Mouse (Mus musculus) ovary, postnatal 10 days (tissue): ENCODE data around the gene Sult4a1.

Source experiments
- DNase-seq: peaks from one replicate; pipeline ENCODE4 v3.0.0; 2022; ENCODE audit warnings: low spot score

Sult4a1 gene

DNA sequence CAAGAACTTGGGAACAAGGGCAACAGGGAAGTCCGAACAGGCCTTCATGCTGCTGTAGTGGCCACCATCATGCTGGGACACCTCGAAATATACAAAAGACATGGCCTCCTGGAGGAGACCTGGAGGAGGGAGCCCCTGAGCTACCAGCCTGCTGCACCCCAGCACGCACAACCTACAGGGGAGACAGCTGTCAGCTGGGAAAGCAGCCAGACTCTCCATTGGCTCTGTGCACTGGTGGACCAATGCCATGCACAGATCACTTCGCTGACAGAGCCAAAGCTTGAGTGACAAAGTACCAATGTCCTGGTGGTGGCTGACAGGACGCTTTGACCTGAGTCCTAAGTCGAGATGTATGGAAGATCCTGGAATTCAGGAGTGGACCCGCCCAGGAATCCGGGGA is 9.5 kb downstream of the Sult4a1 start:
- DNase-seq = no peak

DNA sequence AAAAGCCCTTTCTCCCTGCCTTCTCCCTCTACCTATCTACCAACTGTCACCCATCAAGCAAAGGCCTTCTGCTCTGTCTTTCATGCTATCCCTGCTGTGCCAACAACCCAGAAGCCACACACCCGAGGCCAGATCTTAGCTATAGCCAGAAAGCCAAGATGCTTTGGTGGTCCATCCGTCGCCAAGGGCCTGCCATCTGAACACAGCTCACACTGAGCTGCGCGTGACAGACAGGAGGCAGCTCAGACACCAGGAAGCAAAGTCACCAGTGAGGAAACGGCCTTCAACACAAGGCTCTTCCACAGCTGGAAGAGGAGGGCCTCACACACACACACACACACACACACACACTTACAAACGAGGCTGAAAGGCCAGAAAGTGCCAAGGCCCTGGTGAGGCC is 10.6 kb downstream of the Sult4a1 start:
- no peak for DNase-seq

DNA sequence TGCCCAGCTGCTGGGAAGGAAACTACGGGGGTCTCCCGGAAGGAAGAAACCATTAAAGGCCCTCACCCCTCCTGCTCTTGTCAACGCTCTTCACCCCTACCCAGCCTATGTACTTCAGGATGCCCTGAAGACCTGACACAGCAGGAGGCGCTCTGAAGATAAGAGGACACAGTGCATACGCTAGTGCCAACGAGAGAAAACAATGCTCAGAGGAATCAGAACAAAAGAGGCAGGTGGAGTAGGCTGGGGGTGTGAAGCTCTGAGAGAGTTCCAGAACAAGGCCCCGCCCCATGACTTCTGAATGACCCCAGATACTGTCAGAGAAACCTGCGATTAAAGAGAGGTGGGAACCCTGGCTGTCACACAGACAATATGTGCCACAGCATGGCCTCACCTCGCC is 18.8 kb downstream of the Sult4a1 start:
- DNase-seq = no peak

DNA sequence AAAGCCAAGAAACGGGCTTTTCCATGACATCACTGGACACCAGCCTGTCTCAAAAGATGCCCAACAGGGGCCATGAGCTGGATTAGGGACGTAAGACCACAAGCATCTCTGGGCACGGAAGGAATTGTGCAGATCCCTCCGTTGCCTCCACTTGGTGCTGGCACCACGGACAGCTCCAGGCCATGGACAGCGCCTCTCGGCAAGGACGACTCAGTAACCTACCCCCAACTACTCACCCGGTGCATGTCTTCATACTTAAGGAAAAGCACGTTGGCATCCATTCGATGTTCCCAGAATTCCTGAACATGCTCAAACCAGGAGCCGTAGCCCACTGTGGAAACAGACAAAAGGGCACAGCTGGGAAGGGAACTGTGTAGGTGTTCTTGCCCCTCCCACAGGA is 19.2 kb downstream of the Sult4a1 start:
- no peak for DNase-seq

DNA sequence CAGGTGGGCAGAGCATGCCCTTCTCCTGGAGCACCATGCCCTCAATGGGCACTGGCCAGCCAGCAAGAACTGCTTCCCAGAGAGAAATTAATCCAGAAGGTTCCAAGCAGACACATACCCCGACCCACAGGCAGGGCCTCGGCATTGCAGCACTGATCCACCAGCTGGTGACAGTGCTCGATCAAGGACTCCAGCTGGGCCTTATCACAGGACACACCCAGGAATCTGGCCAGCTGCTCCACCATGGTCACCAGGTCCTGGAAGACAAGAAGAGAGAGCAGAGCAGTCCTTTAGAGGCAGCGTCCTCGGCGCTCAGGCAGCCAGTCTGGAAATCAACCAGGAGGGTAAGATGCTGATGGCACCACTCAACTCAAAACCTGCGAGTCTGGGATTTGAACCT is 25.5 kb downstream of the Sult4a1 start:
- DNase-seq = no peak

DNA sequence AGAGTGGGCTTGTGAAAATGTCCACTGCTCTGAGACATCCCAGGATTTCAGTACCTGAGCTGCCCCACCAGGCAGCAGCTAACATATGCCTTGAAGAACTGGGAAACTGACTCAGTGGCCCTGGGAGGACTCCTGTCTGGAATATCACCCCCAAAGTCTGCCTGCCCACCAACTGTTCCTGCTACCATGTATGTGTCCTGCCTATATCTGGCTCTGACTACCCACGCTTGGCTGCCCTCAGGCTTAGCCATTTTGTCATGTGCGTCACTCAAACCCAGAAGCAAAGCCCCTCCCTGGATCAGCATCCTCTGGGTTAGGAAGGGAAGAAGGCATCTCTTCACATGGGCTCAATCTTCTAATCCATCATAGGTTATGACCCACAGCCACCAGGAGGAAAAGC is 26.0 kb downstream of the Sult4a1 start:
- DNase-seq = no peak

DNA sequence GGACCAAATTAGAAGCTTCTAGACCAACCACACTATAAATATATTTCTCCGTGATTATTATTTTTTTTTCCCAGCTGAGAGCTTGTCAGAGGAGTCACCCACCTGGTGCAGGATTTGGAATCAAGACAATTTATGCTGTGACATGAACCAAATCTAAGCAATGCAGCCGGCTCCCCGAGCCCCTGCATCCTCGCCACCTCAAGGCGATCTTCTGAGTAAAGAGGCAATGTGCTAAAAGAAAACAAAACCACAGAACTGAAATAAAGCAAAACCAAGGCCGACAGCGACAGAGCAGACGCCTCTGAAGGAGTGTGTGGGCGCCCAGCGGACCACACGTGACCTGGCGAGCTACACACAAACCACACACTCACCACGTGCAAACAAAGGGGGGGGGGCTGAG is 26.9 kb downstream of the Sult4a1 start:
- no peak for DNase-seq

DNA sequence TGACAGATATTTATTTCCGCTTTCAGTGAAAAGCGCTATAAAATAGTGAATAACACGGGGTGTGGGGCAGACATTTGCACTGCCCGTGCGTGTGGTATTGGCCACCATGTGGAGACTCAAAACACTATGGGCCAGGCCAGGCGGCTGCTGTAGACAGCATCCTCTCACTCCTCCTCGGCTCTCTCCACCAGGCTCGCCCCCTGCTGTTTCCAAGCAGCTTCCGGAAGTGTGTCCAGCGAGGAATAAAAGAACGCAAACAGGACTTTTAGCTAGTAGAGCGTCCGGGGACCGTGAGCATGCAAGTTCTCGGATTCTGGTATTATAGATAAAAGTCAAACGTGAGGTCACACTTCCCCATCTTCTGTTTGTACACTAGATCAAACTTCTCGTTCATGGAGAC is 28.4 kb downstream of the Sult4a1 start:
- no peak for DNase-seq

DNA sequence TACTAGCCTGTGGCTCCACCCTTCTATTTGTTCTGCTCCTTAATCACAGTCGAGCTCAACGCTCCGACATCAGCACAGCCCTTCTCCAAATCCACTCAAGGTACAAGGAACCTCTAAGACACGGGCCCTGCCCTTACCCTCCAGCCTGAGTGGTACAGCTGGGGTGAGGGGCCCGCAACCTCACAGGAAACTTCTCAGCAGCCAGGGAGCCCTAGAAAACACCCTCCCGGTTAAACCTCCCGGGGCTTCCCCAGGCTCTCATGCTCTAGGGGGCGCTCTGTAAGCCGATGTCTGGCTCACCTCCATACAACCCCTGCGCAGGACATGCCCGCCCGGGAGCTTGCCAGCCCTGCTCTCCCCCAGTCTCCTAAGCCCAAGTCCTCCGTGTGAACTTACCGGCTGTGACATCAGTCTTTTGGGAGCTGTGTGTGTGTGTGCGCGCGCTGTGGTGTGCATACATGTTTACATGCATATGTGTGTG is 30.8 kb downstream of the Sult4a1 start:
- DNase-seq = no peak

DNA sequence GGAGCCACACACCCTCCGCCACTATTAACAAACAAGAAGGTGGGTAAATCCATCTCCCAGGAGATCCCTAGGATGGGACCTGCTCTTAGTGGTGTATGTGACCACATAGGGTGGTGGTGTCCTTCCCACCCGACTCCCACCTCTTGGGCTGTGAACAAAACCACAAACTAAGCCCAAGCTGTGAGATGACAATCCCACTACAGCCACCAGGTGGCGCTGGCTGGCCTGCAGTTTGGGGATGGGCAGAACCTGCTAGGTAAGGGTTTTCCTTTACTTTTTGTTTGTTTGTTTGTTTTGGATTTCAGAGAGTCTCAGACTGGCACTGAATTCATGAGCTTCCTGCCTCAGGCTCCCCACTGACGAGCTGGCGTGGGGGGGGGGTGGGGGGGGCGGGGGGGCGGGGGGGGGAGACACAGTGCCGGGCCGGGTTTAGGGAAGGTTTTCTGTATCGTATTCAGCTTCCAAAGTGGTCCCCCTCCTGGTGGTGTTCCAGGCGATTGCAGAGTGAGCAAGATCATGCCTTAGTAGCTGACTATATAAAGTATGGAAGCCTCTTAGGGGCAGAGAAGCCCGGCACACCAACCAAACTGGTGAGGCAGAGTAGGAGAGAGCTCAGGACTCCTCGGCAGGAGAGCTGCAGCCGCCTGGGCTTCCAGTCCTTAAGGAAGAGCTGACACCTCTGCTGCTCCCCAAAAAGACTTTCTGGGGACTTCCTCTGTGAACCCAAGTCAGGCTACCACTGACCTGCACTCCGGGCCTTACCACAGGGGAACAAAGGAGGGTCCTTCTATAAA is 31.4 kb downstream of the Sult4a1 start:
- DNase-seq = peak; percentile 41

DNA sequence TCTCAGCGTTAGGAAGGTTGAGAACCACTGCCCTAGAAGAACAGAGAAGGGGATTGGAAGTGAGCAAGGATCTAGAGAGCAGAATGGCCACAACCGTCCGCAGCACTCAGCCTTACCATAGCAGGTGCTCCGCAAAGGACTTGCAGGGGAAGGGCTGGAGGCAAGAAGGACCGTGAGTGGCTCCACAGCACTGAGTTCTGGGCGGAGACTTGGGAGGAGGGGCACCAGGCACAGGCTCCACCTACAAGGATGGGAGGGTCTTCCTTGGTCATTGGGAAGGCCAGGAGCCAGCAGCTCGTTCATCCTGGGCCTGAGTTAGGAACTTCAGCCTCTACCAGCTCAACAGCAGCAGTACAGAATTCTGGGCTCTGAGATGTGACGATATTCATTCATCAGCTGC is 32.5 kb downstream of the Sult4a1 start:
- no peak for DNase-seq

DNA sequence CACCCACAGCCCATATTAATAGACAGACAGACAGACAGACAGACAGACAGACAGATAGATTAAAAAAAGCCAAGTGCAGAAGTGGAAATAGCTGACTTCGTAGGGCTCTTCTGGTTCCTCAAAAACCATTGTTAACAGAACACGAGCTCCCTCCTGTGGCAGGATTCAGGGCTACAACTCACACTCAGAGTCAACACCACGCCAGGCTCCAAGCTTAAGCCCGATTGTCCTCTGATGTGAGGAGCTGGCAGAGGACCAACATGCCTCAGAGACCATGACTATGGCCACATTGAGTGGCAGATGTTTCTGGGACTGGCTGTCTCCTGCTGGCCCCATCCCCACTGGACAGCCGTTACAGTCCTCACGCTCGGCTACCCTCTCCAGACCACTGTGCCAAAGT is 33.3 kb downstream of the Sult4a1 start:
- no peak for DNase-seq

DNA sequence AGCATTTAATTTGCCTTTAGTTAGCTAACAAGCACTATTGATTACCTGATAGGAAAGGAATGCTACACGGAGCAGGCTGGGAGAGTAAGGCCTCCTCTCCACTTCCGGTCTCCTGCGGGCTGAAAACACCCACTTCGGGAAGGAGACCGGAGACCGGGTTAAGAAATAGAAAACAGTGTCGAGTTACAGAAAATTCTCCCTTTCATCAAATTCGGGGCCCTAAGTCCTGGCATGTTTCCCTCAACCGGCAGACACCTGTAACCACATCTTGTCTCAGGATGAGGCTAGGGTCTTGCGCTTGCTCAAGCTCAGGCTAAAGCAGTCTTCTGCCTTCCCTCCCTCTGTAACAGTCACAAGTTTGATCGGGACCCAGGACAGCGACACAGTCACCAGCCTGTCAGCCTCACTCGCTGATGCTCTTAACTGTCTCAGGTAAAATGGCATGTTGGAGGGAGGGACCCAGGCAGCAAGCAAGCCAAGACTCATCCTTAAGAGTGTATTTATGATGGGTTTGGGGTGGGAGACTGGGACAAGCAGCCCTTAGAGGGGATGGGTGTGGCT is 35.4 kb downstream of the Sult4a1 start:
- DNase-seq = no peak

DNA sequence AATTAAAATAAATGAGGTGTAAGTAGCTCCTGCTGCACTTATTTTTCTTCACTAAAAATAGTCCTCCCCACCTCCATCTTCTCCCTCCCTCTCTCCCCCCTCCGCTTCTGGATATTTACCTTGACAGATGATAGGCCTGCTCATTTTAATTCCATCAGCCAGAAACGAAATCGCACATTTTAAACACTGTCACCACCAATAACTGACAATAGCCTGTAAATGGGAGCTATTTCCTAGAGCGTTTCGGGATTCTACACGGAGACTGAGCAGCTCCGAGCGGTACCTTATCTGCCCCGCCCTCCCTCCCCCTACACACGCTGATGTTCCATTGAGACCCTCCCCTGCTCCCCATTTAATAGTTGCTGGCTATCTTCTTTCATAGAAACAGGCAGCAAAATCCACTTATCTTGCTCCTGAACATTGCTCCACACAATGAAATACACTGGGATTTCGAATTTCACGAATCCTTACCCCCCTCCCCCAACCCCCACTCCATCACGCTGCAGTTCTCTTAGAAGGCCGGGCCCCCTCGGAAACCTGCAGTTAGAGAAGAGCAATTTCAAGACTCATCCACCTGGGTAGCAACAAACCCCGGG is 36.0 kb downstream of the Sult4a1 start:
- DNase-seq = no peak

DNA sequence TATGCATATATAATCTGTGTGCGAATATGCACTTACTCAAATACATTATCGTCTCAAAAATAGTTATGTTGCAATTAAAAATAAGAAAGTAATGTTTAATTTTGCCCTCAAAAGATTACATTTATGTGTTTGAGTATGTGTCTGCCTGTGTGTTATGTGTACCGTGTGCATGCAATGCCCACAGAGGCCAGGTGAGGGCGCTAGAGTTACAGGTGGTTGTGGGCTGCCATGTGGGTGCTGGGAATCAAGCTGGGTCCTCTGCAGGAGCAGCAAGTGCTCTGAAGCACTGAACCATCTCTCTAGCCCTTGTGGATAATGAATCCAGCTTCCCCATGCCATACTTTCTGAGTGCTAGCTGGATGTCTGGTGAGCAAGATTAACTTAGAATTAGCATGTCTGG is 39.9 kb downstream of the Sult4a1 start:
- DNase-seq = no peak

DNA sequence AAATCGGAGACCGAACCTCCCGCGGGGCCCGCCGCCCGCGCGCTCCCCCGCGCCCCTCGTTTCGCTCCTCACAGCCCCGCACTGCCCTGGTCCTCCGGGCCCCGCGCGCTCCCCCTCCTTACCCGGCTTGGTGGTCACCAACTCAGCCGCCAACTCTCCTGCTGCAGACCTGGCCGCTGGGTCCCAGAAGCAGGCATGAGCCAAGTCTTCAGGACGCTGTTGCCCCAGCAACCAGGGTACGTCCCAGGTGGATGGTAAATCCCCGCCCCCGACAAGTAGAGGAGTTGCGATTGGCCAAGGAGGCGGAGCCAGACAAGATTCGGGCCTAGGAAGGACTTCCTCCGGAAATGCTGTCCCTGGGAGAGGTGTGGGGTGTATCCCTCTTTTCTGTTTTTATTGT is 40.4 kb downstream of the Sult4a1 start, which contains the start of gene Efcab6:
Gene Efcab6, minus strand, starts transcription at position 240 of the 400 bp plus-strand sequence.
- DNase-seq = no peak

DNA sequence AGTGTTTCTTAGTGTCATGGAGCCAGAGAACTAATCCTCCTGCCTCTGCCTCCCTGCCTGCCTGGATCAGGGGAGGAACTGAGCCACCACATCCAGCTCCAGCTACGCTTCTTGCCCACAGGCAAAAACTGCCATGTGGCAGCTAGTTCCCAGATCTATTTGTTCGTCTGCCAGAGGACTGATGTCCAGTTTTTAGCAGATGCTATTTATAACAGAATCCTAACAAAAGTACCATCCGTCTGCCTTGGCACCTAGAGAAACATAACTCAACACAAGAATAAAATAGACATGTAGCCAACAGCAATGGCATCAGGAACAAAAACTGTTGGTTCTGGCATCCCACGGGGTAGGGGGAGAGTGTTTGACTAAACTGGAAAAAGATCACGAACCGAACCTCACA is 46.7 kb downstream of the Sult4a1 start:
- DNase-seq = no peak

DNA sequence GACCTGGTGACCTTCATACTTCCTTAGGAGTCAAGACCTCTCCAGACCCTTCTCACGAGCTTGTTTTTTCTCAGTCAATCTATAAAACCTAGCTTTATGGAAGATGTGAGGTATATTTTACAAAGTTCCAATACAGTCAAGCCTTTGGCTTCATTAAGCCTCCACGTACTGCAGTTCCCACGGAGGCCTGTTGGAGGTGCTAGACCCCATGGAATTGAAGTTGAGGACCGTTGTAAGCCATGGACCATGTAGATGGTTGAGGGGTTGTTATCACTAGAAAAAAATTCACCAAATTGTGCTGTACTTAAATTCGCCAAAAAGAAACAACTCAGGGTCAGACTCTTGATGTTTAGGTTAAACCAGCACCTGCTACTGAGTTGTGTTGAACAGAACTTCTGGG is 49.5 kb downstream of the Sult4a1 start:
- DNase-seq = no peak

DNA sequence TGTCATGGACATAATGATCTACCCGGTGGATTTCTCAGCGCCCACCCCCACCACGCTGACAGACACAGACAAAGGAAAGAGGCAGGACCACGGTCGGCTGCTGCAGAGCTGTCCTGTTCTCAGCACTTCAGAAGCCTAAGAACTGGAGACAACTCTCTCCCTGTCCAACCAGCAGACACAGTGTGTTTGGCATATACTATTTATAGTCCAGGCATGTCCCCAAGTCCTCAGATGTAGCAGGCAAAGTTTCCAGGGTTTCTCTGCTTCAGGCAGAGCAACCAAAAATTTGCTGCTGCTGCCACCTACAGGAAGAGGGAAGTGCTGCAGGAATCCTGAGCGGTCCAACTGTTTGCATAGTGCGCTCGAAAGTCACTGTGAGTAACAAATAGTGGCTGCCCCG is 51.7 kb downstream of the Sult4a1 start:
- peak; percentile 49 for DNase-seq

DNA sequence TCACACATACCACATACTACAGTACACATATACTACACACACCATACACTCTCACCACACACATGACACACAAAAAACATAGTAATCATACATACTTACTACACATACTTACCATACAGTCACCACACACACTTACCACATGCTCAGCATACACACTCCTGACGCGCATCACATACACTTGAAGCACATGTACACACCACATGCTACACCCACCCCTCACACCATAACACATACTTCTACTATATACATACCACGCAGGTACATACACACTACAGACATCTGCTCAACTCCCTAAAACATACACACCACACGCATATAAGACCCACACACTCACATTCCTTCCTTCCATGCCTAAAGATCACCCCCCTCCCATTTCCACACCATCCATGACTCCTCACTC is 52.3 kb downstream of the Sult4a1 start:
- DNase-seq = no peak

DNA sequence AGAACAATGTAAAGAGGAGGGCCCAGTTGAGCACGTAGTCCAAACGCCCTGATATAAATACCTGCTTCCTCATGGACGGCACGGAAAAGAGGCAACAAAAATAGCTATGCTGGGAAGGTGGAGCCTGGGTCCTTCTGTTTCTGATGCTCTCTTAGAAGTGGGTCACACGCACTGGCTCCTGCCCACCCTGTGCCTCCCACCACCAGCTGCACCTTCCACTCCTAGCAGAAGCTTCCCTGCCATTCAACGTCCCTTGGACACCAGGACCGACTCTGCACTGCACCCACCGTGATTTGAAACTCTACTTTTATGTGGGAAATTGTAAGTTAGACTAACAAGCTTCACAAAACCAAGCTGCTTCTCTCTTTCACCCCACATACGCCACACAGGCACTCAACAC is 53.2 kb downstream of the Sult4a1 start:
- no peak for DNase-seq

DNA sequence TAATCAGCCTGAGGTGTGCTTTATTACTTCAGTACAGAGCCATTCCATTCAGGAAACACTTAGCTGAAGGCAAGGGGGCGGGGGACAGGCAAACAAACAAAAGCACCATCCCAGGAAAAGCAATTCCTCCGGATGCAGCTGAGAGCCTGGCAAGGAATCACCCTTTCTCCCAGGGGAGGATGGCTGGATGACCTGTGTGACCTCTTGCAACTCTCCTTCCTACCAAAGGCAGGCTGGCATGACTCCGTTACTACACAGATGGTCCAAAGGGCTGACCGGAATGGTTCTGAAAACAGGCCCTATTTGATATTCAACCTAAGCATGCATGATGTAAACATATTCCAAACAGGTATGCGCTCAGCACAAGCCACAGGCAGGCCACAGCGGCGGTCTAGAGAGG is 56.0 kb downstream of the Sult4a1 start:
- no peak for DNase-seq

DNA sequence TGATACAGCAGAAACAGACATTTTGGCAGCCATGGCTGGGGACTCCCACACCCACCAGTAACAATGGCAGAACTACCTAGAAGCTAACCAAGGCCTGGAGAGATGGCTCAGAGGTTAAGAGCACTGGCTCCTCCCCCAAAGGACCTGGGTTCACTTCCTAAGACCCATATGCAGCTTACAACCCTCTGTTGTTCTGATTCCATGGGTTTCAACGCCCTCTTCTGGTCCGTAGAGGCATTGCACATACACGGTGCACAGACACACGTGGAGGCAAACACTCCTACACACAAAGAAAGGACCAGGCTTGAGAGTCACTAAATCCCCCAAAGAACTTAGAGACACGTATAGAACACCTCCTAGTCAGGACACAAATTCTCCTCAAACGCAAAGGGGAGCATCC is 60.0 kb downstream of the Sult4a1 start:
- no peak for DNase-seq

DNA sequence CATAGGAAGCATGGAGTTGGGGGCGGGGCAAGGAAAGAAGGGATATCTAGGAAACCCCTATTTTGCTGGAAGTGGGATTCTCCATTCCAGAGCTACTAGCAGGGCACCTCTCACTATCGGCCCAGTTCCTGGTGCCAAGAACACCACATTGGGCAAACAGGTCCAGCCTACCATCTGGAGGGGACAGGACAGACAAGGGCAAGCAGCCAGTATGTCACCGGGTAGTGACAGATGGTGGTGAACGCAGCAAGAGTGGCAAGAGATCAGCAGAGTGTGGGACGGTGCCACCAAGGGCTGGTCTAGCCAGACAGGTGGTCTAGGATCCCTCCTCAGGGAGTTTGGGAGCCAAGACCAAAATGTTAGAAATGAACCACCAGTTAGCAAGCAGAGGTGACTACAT is 68.5 kb downstream of the Sult4a1 start:
- DNase-seq = no peak
